Mouse (Mus musculus): ENCODE measurements around the gene Clock. TPM values are rescaled to one million over a fixed set of nuclear protein-coding genes. Genes with fewer than 3 reads are reported as not detected.

Clock gene
- polyA plus RNA-seq, 1 experiment, result 14.4 TPM

- H3K27ac ChIP-seq (ENCODE audit: insufficient read depth, low read depth, low read length), result no peak overlapping the region
- no peaks in the 10 kb centered on the region for H3K36me3 ChIP-seq (ENCODE audit: control insufficient read depth, insufficient read depth, low read length)
- H3K4me3 ChIP-seq (ENCODE audit: insufficient read depth, low read depth, low read length), result peak overlapping the region; percentile 77
- 39% methylated on average over 17 of the region's 17 CpGs for WGBS
- TF ChIP-seq POLR2A (IDR thresholded peaks at IDR 0.05; ENCODE audit: low read depth, low read length), result no peak
- TF ChIP-seq CTCF (conservative IDR thresholded peaks at IDR 0.05; ENCODE audit: insufficient read depth, insufficient read length, low read depth, low read length), result no peak
- peaks cover 3% of the 10 kb centered on the region; the same call in 1 of the 2 replicates for H3K4me1 ChIP-seq (ENCODE audit: control insufficient read depth, insufficient read depth, low read length)
- no peaks in the 10 kb centered on the region for H3K27me3 ChIP-seq (replicated peaks; ENCODE audit: control insufficient read depth, insufficient read depth, low read length)
- DNase-seq, result no peak
Measured at GRCm38 (mm10) chr5:76183043-76183749, 121.4 kb downstream of the Clock start.

DNA sequence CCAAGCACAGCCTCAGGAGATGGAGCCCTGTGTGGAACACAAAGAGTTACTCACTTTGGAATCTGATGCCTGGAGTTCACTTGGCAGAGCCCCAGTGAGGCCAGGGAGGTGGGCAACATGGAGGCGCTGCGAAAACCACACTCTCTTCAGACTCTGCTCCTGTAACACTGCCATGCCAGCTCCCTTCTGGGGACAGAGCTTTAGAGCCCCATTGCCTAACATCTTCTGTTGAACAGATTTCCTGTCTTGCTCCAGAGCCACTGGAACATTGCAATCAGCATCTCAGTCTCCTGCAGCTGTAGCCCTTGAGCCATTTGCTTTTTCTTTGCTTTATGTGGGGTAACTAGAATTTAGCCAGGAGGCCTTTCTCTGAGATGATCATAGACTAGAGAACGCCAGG, 122.3 kb downstream of the Clock start:
- WGBS, result 47% methylated on average over 3 of the region's 3 CpGs
- no peaks in the 10 kb centered on the region for H3K36me3 ChIP-seq (ENCODE audit: control insufficient read depth, insufficient read depth, low read length)
- H3K4me1 ChIP-seq (ENCODE audit: control insufficient read depth, insufficient read depth, low read length), result peaks cover 3% of the 10 kb centered on the region; the same call in 1 of the 2 replicates
- H3K27ac ChIP-seq (ENCODE audit: insufficient read depth, low read depth, low read length), result no peak overlapping the region
- no peak overlapping the region for H3K4me3 ChIP-seq (ENCODE audit: insufficient read depth, low read depth, low read length)
- DNase-seq, result no peak
- no peak for TF ChIP-seq CTCF (conservative IDR thresholded peaks at IDR 0.05; ENCODE audit: insufficient read depth, insufficient read length, low read depth, low read length)
- no peak for TF ChIP-seq POLR2A (IDR thresholded peaks at IDR 0.05; ENCODE audit: low read depth, low read length)
- H3K27me3 ChIP-seq (replicated peaks; ENCODE audit: control insufficient read depth, insufficient read depth, low read length), result no peaks in the 10 kb centered on the region

- Histone ChIP-seq H3K4me1 (ENCODE audit: control insufficient read depth, insufficient read depth, low read length) (peaks cover 3% of the 10 kb centered on the region; the same call in 1 of the 2 replicates), H3K27me3 (replicated peaks; ENCODE audit: control insufficient read depth, insufficient read depth, low read length) (no peaks in the 10 kb centered on the region), H3K27ac (ENCODE audit: insufficient read depth, low read depth, low read length) (no peak overlapping the region), H3K4me3 (ENCODE audit: insufficient read depth, low read depth, low read length) (no peak overlapping the region), H3K36me3 (ENCODE audit: control insufficient read depth, insufficient read depth, low read length) (no peaks in the 10 kb centered on the region)
- no peak for DNase-seq
- 83% methylated on average over 5 of the region's 5 CpGs for WGBS
- TF ChIP-seq CTCF (conservative IDR thresholded peaks at IDR 0.05; ENCODE audit: insufficient read depth, insufficient read length, low read depth, low read length), result no peak
- no peak for TF ChIP-seq POLR2A (IDR thresholded peaks at IDR 0.05; ENCODE audit: low read depth, low read length)
Measured at GRCm38 (mm10) chr5:76179791-76180190, 124.8 kb downstream of the Clock start.

DNA sequence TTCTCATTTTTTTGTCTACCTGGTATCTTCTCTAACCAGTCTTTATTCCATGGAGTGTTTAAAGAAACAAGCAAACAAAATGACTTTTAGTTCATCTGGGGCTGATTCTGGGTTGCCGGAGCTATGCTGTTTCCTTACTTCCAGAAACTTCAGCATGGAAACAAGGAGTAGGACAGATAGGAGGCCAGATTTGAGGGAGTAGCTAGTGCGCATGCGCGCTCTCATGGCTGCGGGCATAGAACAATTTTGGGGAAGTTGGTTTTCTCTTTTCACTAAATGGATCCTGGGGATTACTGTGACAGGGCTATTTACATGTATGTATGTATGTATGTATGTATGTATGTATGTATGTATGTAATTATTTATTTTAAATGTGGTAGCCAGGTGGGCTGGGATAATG, 125.4 kb downstream of the Clock start:
- Histone ChIP-seq H3K27me3 (replicated peaks; ENCODE audit: control insufficient read depth, insufficient read depth, low read length) (no peaks in the 10 kb centered on the region), H3K36me3 (ENCODE audit: control insufficient read depth, insufficient read depth, low read length) (no peaks in the 10 kb centered on the region), H3K27ac (ENCODE audit: insufficient read depth, low read depth, low read length) (no peak overlapping the region), H3K4me3 (ENCODE audit: insufficient read depth, low read depth, low read length) (no peak overlapping the region), H3K4me1 (ENCODE audit: control insufficient read depth, insufficient read depth, low read length) (no peaks in the 10 kb centered on the region)
- no peak for DNase-seq
- TF ChIP-seq CTCF (conservative IDR thresholded peaks at IDR 0.05; ENCODE audit: insufficient read depth, insufficient read length, low read depth, low read length) (no peak), POLR2A (IDR thresholded peaks at IDR 0.05; ENCODE audit: low read depth, low read length) (no peak)
- WGBS, result 98% methylated on average over 5 of the region's 5 CpGs

DNA sequence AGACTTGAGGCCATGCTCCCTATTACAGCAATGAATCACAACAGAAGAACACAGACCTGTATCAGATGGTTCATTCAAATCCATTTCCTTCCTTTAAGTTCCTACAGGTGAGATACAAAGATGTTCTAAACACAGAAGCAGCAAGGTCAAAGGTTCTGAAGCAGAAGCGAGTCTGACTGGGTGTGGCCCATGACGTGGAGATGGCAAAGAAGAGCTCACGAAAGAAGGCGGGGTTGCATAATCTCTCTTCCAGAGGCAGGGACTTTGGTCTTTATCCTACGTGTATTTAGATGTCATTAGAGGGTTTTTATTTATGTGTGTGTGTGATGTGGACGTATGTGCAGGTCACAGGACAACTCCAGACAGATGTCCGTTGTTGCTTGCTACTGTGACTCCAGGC, 126.9 kb downstream of the Clock start:
- no peak overlapping the region for H3K4me3 ChIP-seq (ENCODE audit: insufficient read depth, low read depth, low read length)
- no peaks in the 10 kb centered on the region for H3K36me3 ChIP-seq (ENCODE audit: control insufficient read depth, insufficient read depth, low read length)
- TF ChIP-seq POLR2A (IDR thresholded peaks at IDR 0.05; ENCODE audit: low read depth, low read length) (no peak), CTCF (conservative IDR thresholded peaks at IDR 0.05; ENCODE audit: insufficient read depth, insufficient read length, low read depth, low read length) (no peak)
- no peak for DNase-seq
- H3K27ac ChIP-seq (ENCODE audit: insufficient read depth, low read depth, low read length), result no peak overlapping the region
- 82% methylated on average over 7 of the region's 7 CpGs for WGBS
- H3K27me3 ChIP-seq (replicated peaks; ENCODE audit: control insufficient read depth, insufficient read depth, low read length), result no peaks in the 10 kb centered on the region
- no peaks in the 10 kb centered on the region for H3K4me1 ChIP-seq (ENCODE audit: control insufficient read depth, insufficient read depth, low read length)

- DNase-seq, result no peak
- Histone ChIP-seq H3K27ac (ENCODE audit: insufficient read depth, low read depth, low read length) (no peak overlapping the region), H3K4me3 (ENCODE audit: insufficient read depth, low read depth, low read length) (no peak overlapping the region), H3K27me3 (replicated peaks; ENCODE audit: control insufficient read depth, insufficient read depth, low read length) (no peaks in the 10 kb centered on the region), H3K4me1 (ENCODE audit: control insufficient read depth, insufficient read depth, low read length) (no peaks in the 10 kb centered on the region), H3K36me3 (ENCODE audit: control insufficient read depth, insufficient read depth, low read length) (no peaks in the 10 kb centered on the region)
- no peak for TF ChIP-seq CTCF (conservative IDR thresholded peaks at IDR 0.05; ENCODE audit: insufficient read depth, insufficient read length, low read depth, low read length)
- no peak for TF ChIP-seq POLR2A (IDR thresholded peaks at IDR 0.05; ENCODE audit: low read depth, low read length)
- 61% methylated on average over 11 of the region's 11 CpGs for WGBS
Measured at GRCm38 (mm10) chr5:76176841-76177240, 127.8 kb downstream of the Clock start.

DNA sequence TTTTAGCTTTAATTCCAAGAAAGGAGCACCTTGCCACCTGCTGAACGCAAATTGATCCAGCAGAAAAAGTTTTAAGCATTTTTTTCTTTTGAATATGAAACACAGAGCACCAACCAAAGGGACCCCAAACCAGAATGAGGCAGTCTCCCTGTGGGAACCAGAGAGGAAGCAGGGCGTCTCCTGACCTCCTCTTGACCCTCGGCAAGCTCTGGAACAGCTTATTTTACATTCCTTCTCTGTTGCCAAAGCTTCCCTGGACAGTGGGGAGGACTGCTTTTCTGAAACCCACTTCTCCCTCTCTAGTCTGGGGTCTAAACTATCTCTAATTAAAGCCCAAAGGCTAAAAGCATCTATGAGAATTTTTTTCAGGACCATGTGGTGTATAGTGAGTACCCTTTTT, 128.2 kb downstream of the Clock start:
- WGBS, result 34% methylated on average over 3 of the region's 3 CpGs
- Histone ChIP-seq H3K36me3 (ENCODE audit: control insufficient read depth, insufficient read depth, low read length) (no peaks in the 10 kb centered on the region), H3K27ac (ENCODE audit: insufficient read depth, low read depth, low read length) (no peak overlapping the region), H3K4me3 (ENCODE audit: insufficient read depth, low read depth, low read length) (no peak overlapping the region), H3K4me1 (ENCODE audit: control insufficient read depth, insufficient read depth, low read length) (no peaks in the 10 kb centered on the region), H3K27me3 (replicated peaks; ENCODE audit: control insufficient read depth, insufficient read depth, low read length) (no peaks in the 10 kb centered on the region)
- DNase-seq, result no peak
- TF ChIP-seq POLR2A (IDR thresholded peaks at IDR 0.05; ENCODE audit: low read depth, low read length) (no peak), CTCF (conservative IDR thresholded peaks at IDR 0.05; ENCODE audit: insufficient read depth, insufficient read length, low read depth, low read length) (no peak)

Measured in kidney, adult 2 months (tissue).